10 mouse cellular contexts compared by ENCODE assay signal in genomic region chr2:154354000-154354425, GRCm38 (mm10). TPM values are rescaled to one million over a fixed set of nuclear protein-coding genes. Genes with fewer than 3 reads are reported as not detected.
DNase-seq lines count a peak whose midpoint lies in the region; ATAC-seq and TF ChIP-seq lines count a peak whose summit lies in the region.
"Not testable (repeated sequence)": the region's sequence is repeated elsewhere in the genome, so short reads cannot be mapped to it uniquely, and the experiment has no call there.
"Had no signal": no experiment of that assay in that cellular context is flagged by ENCODE, and none has a peak within 500 bp of the region (broad histone marks: within the 10 kb centered on the region; RNA-seq: fewer than 3 reads in every experiment).

No protein-coding gene starts in this region.

- H3K4me1 ChIP-seq in cerebellum, adult 2 months (ENCODE audit: control insufficient read depth, insufficient read depth, low read length); forebrain, embryonic 11.5 days (replicated peaks; ENCODE audit: control insufficient read depth, insufficient read depth, low read length); heart, embryonic 14.5 days (ENCODE audit: control insufficient read depth in 2 of 2, insufficient read depth in 2 of 2, low read length in 2 of 2); intestine, embryonic 14.5 days (replicated peaks; ENCODE audit: control insufficient read depth, insufficient read depth, low read length); limb, embryonic 14.5 days (ENCODE audit: control insufficient read depth, insufficient read depth, low read length); lung, embryonic 16.5 days (replicated peaks; ENCODE audit: control insufficient read depth, insufficient read depth, low read length); neural tube, embryonic 11.5 days (ENCODE audit: control insufficient read depth, insufficient read depth, low read length); thymus, adult 2 months (replicated peaks; ENCODE audit: control insufficient read depth, insufficient read depth, low read length): not testable (repeated sequence)

- ATAC-seq in forebrain, embryonic 11.5 days (replicated peaks; ENCODE audit: low FRiP score); heart, embryonic 14.5 days (ENCODE audit: insufficient number of reproducible peaks, insufficient read depth, low FRiP score, low read depth); lung, embryonic 16.5 days (ENCODE audit: low read depth); neural tube, embryonic 11.5 days (ENCODE audit: insufficient read depth, low FRiP score, low TSS enrichment): not testable (repeated sequence)
- 0 out of 2 replicates have a peak, but pooled peaks have one; percentile 60 for ATAC-seq in intestine, embryonic 14.5 days (replicated peaks; ENCODE audit: low FRiP score, low TSS enrichment, low read depth)
- ATAC-seq in limb, embryonic 14.5 days (ENCODE audit: low FRiP score, low read depth): peak; percentile 50; the same call in 1 of the 2 replicates

- H3K36me3 ChIP-seq in forebrain, embryonic 11.5 days (ENCODE audit: control insufficient read depth, insufficient read depth, low read length); lung, embryonic 16.5 days (ENCODE audit: control insufficient read depth, insufficient read depth, low read length); neural tube, embryonic 11.5 days (ENCODE audit: control insufficient read depth, insufficient read depth, low read length); thymus, adult 2 months (ENCODE audit: control insufficient read depth, insufficient read depth, low read length): not testable (repeated sequence)
- H3K36me3 ChIP-seq in heart, embryonic 14.5 days (ENCODE audit: control insufficient read depth, insufficient read depth, low read length): peaks cover 41% of the 10 kb centered on the region
- H3K36me3 ChIP-seq in intestine, embryonic 14.5 days (ENCODE audit: control insufficient read depth, insufficient read depth, low read length): peaks cover 13% of the 10 kb centered on the region; the same call in 1 of the 2 replicates
- peaks cover 30% of the 10 kb centered on the region for H3K36me3 ChIP-seq in limb, embryonic 14.5 days (ENCODE audit: control insufficient read depth, insufficient read depth, low read length)

- not testable (repeated sequence) for TF ChIP-seq CTCF in cerebellum, adult 2 months (IDR thresholded peaks at IDR 0.05; ENCODE audit: borderline replicate concordance, insufficient read depth, low read depth, low read length); thymus, adult 2 months (IDR thresholded peaks at IDR 0.05; ENCODE audit: borderline replicate concordance, control insufficient read depth, extremely low read depth, insufficient read depth, low read length, poor library complexity)

- not testable (repeated sequence) for H3K9me3 ChIP-seq in forebrain, embryonic 11.5 days (ENCODE audit: control insufficient read depth, low read length); heart, embryonic 14.5 days (ENCODE audit: control insufficient read depth, low read length); intestine, embryonic 14.5 days (ENCODE audit: control insufficient read depth, low read length); limb, embryonic 14.5 days (ENCODE audit: control insufficient read depth, low read length); lung, embryonic 16.5 days (ENCODE audit: control insufficient read depth, low read length); neural tube, embryonic 11.5 days (ENCODE audit: control insufficient read depth, low read length)

- H3K4me2 ChIP-seq in forebrain, embryonic 11.5 days (ENCODE audit: low read depth, low read length, severe bottlenecking): peak overlapping the region; percentile 41; the same call in 1 of the 2 replicates
- peak overlapping the region; percentile 50 for H3K4me2 ChIP-seq in heart, embryonic 14.5 days (ENCODE audit: low read length)
- peak overlapping the region; percentile 32 for H3K4me2 ChIP-seq in intestine, embryonic 14.5 days (ENCODE audit: low read length)
- H3K4me2 ChIP-seq in limb, embryonic 14.5 days (replicated peaks; ENCODE audit: low read depth, low read length, severe bottlenecking): peak overlapping the region; percentile 24
- H3K4me2 ChIP-seq in lung, embryonic 16.5 days (ENCODE audit: low read depth, low read length): 0 out of 2 replicates have a peak overlapping the region, but pooled peaks have one; percentile 21
- peak overlapping the region; percentile 32 for H3K4me2 ChIP-seq in neural tube, embryonic 11.5 days (ENCODE audit: low read depth)

- H3K4me3 ChIP-seq in cerebellum, adult 2 months (replicated peaks; ENCODE audit: insufficient read depth, low read depth, low read length): peak overlapping the region; percentile 81
- peak overlapping the region; percentile 25 for H3K4me3 ChIP-seq in forebrain, embryonic 11.5 days (ENCODE audit: low read depth, low read length)
- peak overlapping the region; percentile 32 to 53 for H3K4me3 ChIP-seq in heart, embryonic 14.5 days (ENCODE audit: control insufficient read depth in 1 of 2, insufficient read depth in 1 of 2, low read depth in 1 of 2, low read length in 2 of 2)
- H3K4me3 ChIP-seq in intestine, embryonic 14.5 days (ENCODE audit: low read depth, low read length): peak overlapping the region; percentile 25
- peak overlapping the region; percentile 21 for H3K4me3 ChIP-seq in limb, embryonic 14.5 days (replicated peaks; ENCODE audit: low read length)
- peak overlapping the region; percentile 35 for H3K4me3 ChIP-seq in lung, embryonic 16.5 days (ENCODE audit: low read length)
- peak overlapping the region; percentile 21; the same call in 1 of the 2 replicates for H3K4me3 ChIP-seq in neural tube, embryonic 11.5 days (ENCODE audit: low read depth, low read length)
- H3K4me3 ChIP-seq in thymus, adult 2 months (ENCODE audit: control insufficient read depth, insufficient read depth, low read length): peak overlapping the region; percentile 56

- H3K9ac ChIP-seq in forebrain, embryonic 11.5 days (ENCODE audit: low read length): peak overlapping the region; percentile 20; the same call in 1 of the 2 replicates
- H3K9ac ChIP-seq in heart, embryonic 14.5 days (ENCODE audit: low read length): peak overlapping the region; percentile 62
- H3K9ac ChIP-seq in intestine, embryonic 14.5 days (ENCODE audit: low read length): peak overlapping the region; percentile 14; the same call in 1 of the 2 replicates
- H3K9ac ChIP-seq in limb, embryonic 14.5 days (ENCODE audit: low read depth, low read length, severe bottlenecking); neural tube, embryonic 11.5 days (ENCODE audit: low read length): not testable (repeated sequence)
- peak overlapping the region; percentile 40; the same call in 1 of the 2 replicates for H3K9ac ChIP-seq in lung, embryonic 16.5 days (ENCODE audit: low read length)

- peak in 1 of 2 experiments; percentile 39 for DNase-seq in cerebellum, adult 2 months
- DNase-seq in forebrain, embryonic 11.5 days (ENCODE audit: low spot score); limb, embryonic 14.5 days (ENCODE audit: low spot score); thymus, adult 2 months: not testable (repeated sequence)
- peak; percentile 54 for DNase-seq in intestine, embryonic 14.5 days (ENCODE audit: low spot score)
- DNase-seq in neural tube, embryonic 11.5 days (ENCODE audit: low spot score): peak; percentile 38

- not testable (repeated sequence) for H3K27me3 ChIP-seq in cerebellum, adult 2 months (ENCODE audit: control insufficient read depth, insufficient read depth, low read length); forebrain, embryonic 11.5 days (ENCODE audit: control insufficient read depth, insufficient read depth, low read length); heart, embryonic 14.5 days (ENCODE audit: control insufficient read depth, insufficient read depth, low read length); intestine, embryonic 14.5 days (replicated peaks; ENCODE audit: control insufficient read depth, insufficient read depth, low read length); limb, embryonic 14.5 days (ENCODE audit: control insufficient read depth, insufficient read depth, low read length); lung, embryonic 16.5 days (ENCODE audit: control insufficient read depth, insufficient read depth, low read depth, low read length); neural tube, embryonic 11.5 days (ENCODE audit: control insufficient read depth, insufficient read depth, low read length); thymus, adult 2 months (ENCODE audit: control insufficient read depth, insufficient read depth, low read length)

- H3K27ac ChIP-seq in cerebellum, adult 2 months (ENCODE audit: insufficient read depth, low read length): peak overlapping the region; percentile 53
- H3K27ac ChIP-seq in forebrain, embryonic 11.5 days (ENCODE audit: low read depth, low read length); limb, embryonic 14.5 days (replicated peaks; ENCODE audit: low read depth, low read length); lung, embryonic 16.5 days (ENCODE audit: low read length); neural tube, embryonic 11.5 days (ENCODE audit: low read depth, low read length): not testable (repeated sequence)
- peak overlapping the region; percentile 31 to 79; a peak in 2 of 4 replicates for H3K27ac ChIP-seq in heart, embryonic 14.5 days (replicated peaks in 1 of 2; ENCODE audit: control insufficient read depth in 1 of 2, insufficient read depth in 1 of 2, low read depth in 2 of 2, low read length in 2 of 2)
- 0 out of 2 replicates have a peak overlapping the region, but pooled peaks have one; percentile 9 for H3K27ac ChIP-seq in intestine, embryonic 14.5 days (ENCODE audit: low read depth)
- peak overlapping the region; percentile 81 for H3K27ac ChIP-seq in thymus, adult 2 months (ENCODE audit: control insufficient read depth, insufficient read depth, low read length)

- 67% methylated on average over 16 of the region's 19 CpGs for WGBS in cerebellum, adult 2 months
- 77% methylated on average over 15 of the region's 19 CpGs for WGBS in forebrain, embryonic 11.5 days
- 68% methylated on average over 14 of the region's 19 CpGs for WGBS in heart, embryonic 14.5 days
- WGBS in intestine, embryonic 14.5 days: 70% methylated on average over 14 of the region's 19 CpGs
- WGBS in limb, embryonic 14.5 days: 46% methylated on average over 14 of the region's 19 CpGs
- 76% methylated on average over 14 of the region's 19 CpGs for WGBS in lung, embryonic 16.5 days
- 65% methylated on average over 14 of the region's 19 CpGs for WGBS in neural tube, embryonic 11.5 days
- 65% methylated on average over 15 of the region's 19 CpGs for WGBS in thymus, adult 2 months

- peak; percentile 25; the same call in 1 of the 2 replicates for TF ChIP-seq POLR2A in cerebellum, adult 2 months (IDR thresholded peaks at IDR 0.05; ENCODE audit: borderline replicate concordance, insufficient read depth, low read length)
- not testable (repeated sequence) for TF ChIP-seq POLR2A in limb, embryonic 14.5 days (IDR thresholded peaks at IDR 0.05; ENCODE audit: borderline replicate concordance, extremely low read depth, insufficient read depth, insufficient read length); thymus, adult 2 months (IDR thresholded peaks at IDR 0.05; ENCODE audit: control insufficient read depth, extremely low read depth, insufficient read depth, low read length, poor library complexity)

RNA-seq across cellular contexts. Expression of gene Cdk5rap1, which starts 18.8 kb away (rescaled TPM):
- 19.2 and 21.7 TPM in 2 replicates for polyA plus RNA-seq in cerebellum, adult 2 months (2012; rRNA removed)
- polyA plus RNA-seq in forebrain, embryonic 11.5 days (2014; fragmentation: Nextera tagmentation; extraction: Ambion mirVana): 15.0 and 17.0 TPM in 2 replicates
- 10.1 and 14.4 TPM in 2 replicates for polyA plus RNA-seq in heart, embryonic 14.5 days (2014; fragmentation: Nextera tagmentation; extraction: Ambion mirVana)
- 9.5 and 18.0 TPM in 2 replicates for polyA plus RNA-seq in intestine, embryonic 14.5 days (2014; fragmentation: Nextera tagmentation; extraction: Ambion mirVana)
- 16.6 and 20.0 TPM in 2 replicates for polyA plus RNA-seq in limb, embryonic 14.5 days (2012; rRNA removed)
- 9.0 and 13.0 TPM in 2 replicates for polyA plus RNA-seq in limb, embryonic 14.5 days (2014; fragmentation: Nextera tagmentation; extraction: Ambion mirVana)
- polyA plus RNA-seq in lung, embryonic 16.5 days (2015; fragmentation: Nextera tagmentation; extraction: Ambion mirVana): 19.1 and 19.7 TPM in 2 replicates
- polyA plus RNA-seq in neural tube, embryonic 11.5 days (2014; fragmentation: Nextera tagmentation; extraction: Ambion mirVana): 15.8 and 16.0 TPM in 2 replicates
- polyA plus RNA-seq in thymus, adult 2 months (2012; rRNA removed): 14.2 and 16.3 TPM in 2 replicates

RNA-seq across cellular contexts. Expression of gene Bpifb9b, which starts 47.0 kb away (rescaled TPM):
- polyA plus RNA-seq in cerebellum, adult 2 months (2012; rRNA removed): not detected in 2 replicates
- polyA plus RNA-seq in forebrain, embryonic 11.5 days (2014; fragmentation: Nextera tagmentation; extraction: Ambion mirVana): not detected in 2 replicates
- polyA plus RNA-seq in heart, embryonic 14.5 days (2014; fragmentation: Nextera tagmentation; extraction: Ambion mirVana): not detected in 2 replicates
- polyA plus RNA-seq in intestine, embryonic 14.5 days (2014; fragmentation: Nextera tagmentation; extraction: Ambion mirVana): not detected in 2 replicates
- not detected in 2 replicates for polyA plus RNA-seq in limb, embryonic 14.5 days (2012; rRNA removed)
- not detected in 2 replicates for polyA plus RNA-seq in limb, embryonic 14.5 days (2014; fragmentation: Nextera tagmentation; extraction: Ambion mirVana)
- not detected in 2 replicates for polyA plus RNA-seq in lung, embryonic 16.5 days (2015; fragmentation: Nextera tagmentation; extraction: Ambion mirVana)
- not detected in 2 replicates for polyA plus RNA-seq in neural tube, embryonic 11.5 days (2014; fragmentation: Nextera tagmentation; extraction: Ambion mirVana)
- 0.26 and 0.36 TPM in 2 replicates for polyA plus RNA-seq in thymus, adult 2 months (2012; rRNA removed)
- polyA plus RNA-seq: G1E; large intestine, adult 2 months had no signal

RNA-seq across cellular contexts. Expression of gene Snta1, which starts 53.9 kb away (rescaled TPM):
- 33.7 and 35.7 TPM in 2 replicates for polyA plus RNA-seq in cerebellum, adult 2 months (2012; rRNA removed)
- polyA plus RNA-seq in forebrain, embryonic 11.5 days (2014; fragmentation: Nextera tagmentation; extraction: Ambion mirVana): 3.1 and 3.4 TPM in 2 replicates
- polyA plus RNA-seq in heart, embryonic 14.5 days (2014; fragmentation: Nextera tagmentation; extraction: Ambion mirVana): 23.7 and 26.9 TPM in 2 replicates
- polyA plus RNA-seq in intestine, embryonic 14.5 days (2014; fragmentation: Nextera tagmentation; extraction: Ambion mirVana): 2.3 and 2.7 TPM in 2 replicates
- polyA plus RNA-seq in limb, embryonic 14.5 days (2012; rRNA removed): 11.0 and 14.9 TPM in 2 replicates
- 5.0 and 5.2 TPM in 2 replicates for polyA plus RNA-seq in limb, embryonic 14.5 days (2014; fragmentation: Nextera tagmentation; extraction: Ambion mirVana)
- 8.2 and 8.4 TPM in 2 replicates for polyA plus RNA-seq in lung, embryonic 16.5 days (2015; fragmentation: Nextera tagmentation; extraction: Ambion mirVana)
- 2.8 TPM in 2 replicates for polyA plus RNA-seq in neural tube, embryonic 11.5 days (2014; fragmentation: Nextera tagmentation; extraction: Ambion mirVana)
- 5.8 and 9.6 TPM in 2 replicates for polyA plus RNA-seq in thymus, adult 2 months (2012; rRNA removed)
- polyA plus RNA-seq: G1E had no signal

Comparison
In these comparisons a context has a peak if more than half of its experiments do, and no peak if none do; other contexts are left out.
1. H3K4me3 ChIP-seq: peak in every context shown above with its lines; median percentile 81 in cerebellum, adult 2 months; 56 in thymus, adult 2 months; 42 in heart, embryonic 14.5 days; 35 in lung, embryonic 16.5 days; 25 in forebrain, embryonic 11.5 days; 25 in intestine, embryonic 14.5 days; 21 in limb, embryonic 14.5 days; 21 in neural tube, embryonic 11.5 days.